Mouse (Mus musculus) heart, postnatal 0 days (tissue): ENCODE results near the gene Abr.

ENCODE experiments used
- CTCF ChIP-seq: IDR thresholded peaks from 2 replicates; pipeline ENCODE4 v1.5.1; 2016; ENCODE audit warnings: antibody characterized with exemption, control low read depth, low read depth
- EP300 ChIP-seq: IDR thresholded peaks from 2 replicates; pipeline ENCODE4 v1.6.1; 2016; ENCODE audit warnings: antibody characterized with exemption, low read depth

GRCm38 (mm10) chr11:76493167-76493566 lies 128.9 kb downstream of the Abr start:
- TF ChIP-seq CTCF = no peak
- TF ChIP-seq EP300 = no peak
